Mouse (Mus musculus) MEL (cell line): ENCODE results near the gene Slc12a6. TPM values are rescaled to one million over a fixed set of nuclear protein-coding genes. Genes with fewer than 3 reads are reported as not detected.
A peak's percentile ranks its signal among the peaks of the same experiment; 100 is the strongest.

Source experiments
- DNase-seq: peaks from one replicate; pipeline ENCODE4 v3.0.0; 2011; ENCODE audit warnings: low read depth, low spot score
- H3K27ac ChIP-seq: 2 replicates; pipeline ENCODE4 v1.5.1; 2012; ENCODE audit warnings: low read depth, mild to moderate bottlenecking, control low read depth, low read length, moderate library complexity; ENCODE audit not compliant: control insufficient read depth
- H3K27me3 ChIP-seq, 2 experiments: fragments of 150-350 bp in 1 of 2; sonication (generic) in 1 of 2; 2 replicates each; pipeline ENCODE4 v1.6.1; 2012; ENCODE audit warnings: low read length in 2 of 2, mild to moderate bottlenecking in 2 of 2, improper control_type of control experiment in 1 of 2, moderate library complexity in 1 of 2; ENCODE audit not compliant: insufficient read depth in 2 of 2, control insufficient read depth in 1 of 2
- H3K36me3 ChIP-seq, 2 experiments: 2 replicates each; pipeline ENCODE4 v1.6.1; 2012 to 2014; ENCODE audit warnings: low read length in 2 of 2, improper control_type of control experiment in 1 of 2, inconsistent platforms in 1 of 2, mild to moderate bottlenecking in 1 of 2; ENCODE audit not compliant: insufficient read depth in 2 of 2, control insufficient read depth in 1 of 2
- H3K4me1 ChIP-seq, 2 experiments: fragments of 150-350 bp in 1 of 2; sonication (generic) in 1 of 2; 2 replicates each; pipeline ENCODE4 v1.6.1; 2012; ENCODE audit warnings: low read length in 2 of 2, improper control_type of control experiment in 1 of 2, mild to moderate bottlenecking in 1 of 2; ENCODE audit not compliant: insufficient read depth in 2 of 2, control insufficient read depth in 1 of 2
- H3K4me3 ChIP-seq, 2 experiments: fragments of 150-350 bp in 1 of 2; sonication (generic) in 1 of 2; 2 replicates each; pipeline ENCODE4 v1.5.1; 2012; ENCODE audit warnings: low read depth in 2 of 2, low read length in 2 of 2, mild to moderate bottlenecking in 2 of 2, moderate library complexity in 2 of 2, control low read depth in 1 of 2, improper control_type of control experiment in 1 of 2; ENCODE audit not compliant: control insufficient read depth in 1 of 2, insufficient read depth in 1 of 2
- H3K79me2 ChIP-seq: 2 replicates; pipeline ENCODE4 v1.6.1; 2012; ENCODE audit warnings: mild to moderate bottlenecking, low read length, moderate library complexity; ENCODE audit not compliant: control insufficient read depth, poor library complexity, insufficient read depth
- H3K9ac ChIP-seq: 2 replicates; pipeline ENCODE4 v1.6.1; 2012; ENCODE audit warnings: low read depth, mild to moderate bottlenecking, control low read depth, low read length, moderate library complexity; ENCODE audit not compliant: control insufficient read depth, poor library complexity, severe bottlenecking
- H3K9me3 ChIP-seq: fragments of 150-350 bp; sonication (generic); replicated peaks from 2 replicates; pipeline ENCODE4 v1.6.1; 2012; ENCODE audit warnings: mild to moderate bottlenecking, low read length, improper control_type of control experiment, moderate library complexity; ENCODE audit not compliant: insufficient read depth
- BHLHE40 ChIP-seq: IDR thresholded peaks from 2 replicates; pipeline ENCODE4 v1.6.1; 2012; ENCODE audit warnings: low read depth, mild to moderate bottlenecking, inconsistent platforms, low read length, improper control_type of control experiment, borderline replicate concordance
- CHD1 ChIP-seq: IDR thresholded peaks from 2 replicates; pipeline ENCODE4 v1.6.1; 2012; ENCODE audit warnings: low read depth, mild to moderate bottlenecking, inconsistent platforms, low read length, improper control_type of control experiment
- CHD2 ChIP-seq: IDR thresholded peaks from 2 replicates; pipeline ENCODE4 v1.6.1; 2011; ENCODE audit warnings: low read length, improper control_type of control experiment
- CTCF ChIP-seq, 3 experiments: IDR thresholded peaks in 2 of 3; conservative IDR thresholded peaks in 1 of 3; 2 replicates each; pipeline ENCODE4 v1.5.1; 2011 to 2012; ENCODE audit warnings: low read length in 3 of 3, low read depth in 2 of 3, mild to moderate bottlenecking in 2 of 3, improper control_type of control experiment in 1 of 3, inconsistent platforms in 1 of 3, mixed read lengths in 1 of 3, moderate library complexity in 1 of 3; ENCODE audit not compliant: control insufficient read depth in 1 of 3, insufficient read depth in 1 of 3, poor library complexity in 1 of 3, severe bottlenecking in 1 of 3
- E2F4 ChIP-seq: IDR thresholded peaks from 2 replicates; pipeline ENCODE4 v1.6.1; 2011; ENCODE audit warnings: low read depth, low read length, improper control_type of control experiment, borderline replicate concordance
- ELF1 ChIP-seq: IDR thresholded peaks from 2 replicates; pipeline ENCODE4 v1.6.1; 2014; ENCODE audit warnings: low read depth, mild to moderate bottlenecking, inconsistent platforms, low read length, improper control_type of control experiment, moderate library complexity
- EP300 ChIP-seq, 2 experiments: IDR thresholded peaks; 2 replicates each; pipeline ENCODE4 v1.6.1; 2011; ENCODE audit warnings: improper control_type of control experiment in 2 of 2, low read length in 2 of 2, low read depth in 1 of 2, mild to moderate bottlenecking in 1 of 2
- ETS1 ChIP-seq: IDR thresholded peaks from 2 replicates; pipeline ENCODE4 v1.6.1; 2012; ENCODE audit warnings: low read depth, mild to moderate bottlenecking, inconsistent platforms, low read length, improper control_type of control experiment, moderate library complexity
- GABPA ChIP-seq: IDR thresholded peaks from 2 replicates; pipeline ENCODE4 v1.6.1; 2012; ENCODE audit warnings: low read depth, mild to moderate bottlenecking, inconsistent platforms, low read length, improper control_type of control experiment, moderate library complexity
- GATA1 ChIP-seq: IDR thresholded peaks from 2 replicates; pipeline ENCODE4 v1.6.1; 2011; ENCODE audit warnings: low read depth, low read length, improper control_type of control experiment
- HCFC1 ChIP-seq: IDR thresholded peaks from 2 replicates; pipeline ENCODE4 v1.6.1; 2012; ENCODE audit warnings: low read depth, mild to moderate bottlenecking, inconsistent platforms, low read length, improper control_type of control experiment, moderate library complexity
- JUND ChIP-seq: IDR thresholded peaks from 2 replicates; pipeline ENCODE4 v1.6.1; 2011; ENCODE audit warnings: low read depth, mild to moderate bottlenecking, improper control_type of control experiment, low read length
- KAT2A ChIP-seq: conservative IDR thresholded peaks from 2 replicates; pipeline ENCODE4 v1.6.1; 2012; ENCODE audit warnings: low read depth, low read length, improper control_type of control experiment, inconsistent platforms
- MAFK ChIP-seq: IDR thresholded peaks from 2 replicates; pipeline ENCODE4 v1.6.1; 2011; ENCODE audit warnings: low read depth, mild to moderate bottlenecking, low read length, improper control_type of control experiment, borderline replicate concordance
- MAX ChIP-seq: IDR thresholded peaks from 2 replicates; pipeline ENCODE4 v1.6.1; 2011; ENCODE audit warnings: low read length, improper control_type of control experiment
- MAZ ChIP-seq: IDR thresholded peaks from 2 replicates; pipeline ENCODE4 v1.6.1; 2012; ENCODE audit warnings: low read depth, mild to moderate bottlenecking, inconsistent platforms, low read length, improper control_type of control experiment
- MEF2A ChIP-seq: IDR thresholded peaks from 2 replicates; pipeline ENCODE4 v1.6.1; 2014; ENCODE audit warnings: low read depth, mild to moderate bottlenecking, inconsistent platforms, low read length, improper control_type of control experiment; ENCODE audit not compliant: poor library complexity, insufficient replicate concordance, severe bottlenecking; ENCODE audit errors: extremely low read depth
- MXI1 ChIP-seq: IDR thresholded peaks from 2 replicates; pipeline ENCODE4 v1.6.1; 2011; ENCODE audit warnings: mild to moderate bottlenecking, low read depth, low read length, improper control_type of control experiment
- MYB ChIP-seq: IDR thresholded peaks from 2 replicates; pipeline ENCODE4 v1.6.1; 2011; ENCODE audit warnings: mild to moderate bottlenecking, low read depth, low read length, improper control_type of control experiment
- MYC ChIP-seq: IDR thresholded peaks from 2 replicates; pipeline ENCODE4 v1.6.1; 2011; ENCODE audit warnings: low read depth, mild to moderate bottlenecking, low read length, improper control_type of control experiment, moderate library complexity
- NELFE ChIP-seq: IDR thresholded peaks from 2 replicates; pipeline ENCODE4 v1.6.1; 2011; ENCODE audit warnings: low read depth, low read length, improper control_type of control experiment
- NRF1 ChIP-seq: IDR thresholded peaks from 2 replicates; pipeline ENCODE4 v1.6.1; 2014; ENCODE audit warnings: low read depth, mild to moderate bottlenecking, inconsistent platforms, low read length, improper control_type of control experiment, moderate library complexity; ENCODE audit not compliant: poor library complexity, insufficient read depth, severe bottlenecking
- POLR2A ChIP-seq, 2 experiments: IDR thresholded peaks; 2 replicates each; pipeline ENCODE4 v1.6.1; 2011 to 2012; ENCODE audit warnings: low read length in 2 of 2, mild to moderate bottlenecking in 2 of 2, control low read depth in 1 of 2, improper control_type of control experiment in 1 of 2, low read depth in 1 of 2, moderate library complexity in 1 of 2; ENCODE audit not compliant: control insufficient read depth in 1 of 2, insufficient read depth in 1 of 2, poor library complexity in 1 of 2
- POLR2AphosphoS2 ChIP-seq: IDR thresholded peaks from 2 replicates; pipeline ENCODE4 v1.6.1; 2011; ENCODE audit warnings: low read length, improper control_type of control experiment
- POLR2AphosphoS5 ChIP-seq: IDR thresholded peaks from 2 replicates; pipeline ENCODE4 v1.6.1; 2012; ENCODE audit warnings: low read depth, borderline replicate concordance, mild to moderate bottlenecking, inconsistent platforms, low read length, moderate library complexity, mixed read lengths
- RAD21 ChIP-seq: IDR thresholded peaks from 2 replicates; pipeline ENCODE4 v1.6.1; 2011; ENCODE audit warnings: mild to moderate bottlenecking, low read depth, low read length, improper control_type of control experiment
- RCOR1 ChIP-seq: IDR thresholded peaks from 2 replicates; pipeline ENCODE4 v1.6.1; 2012; ENCODE audit warnings: low read depth, mild to moderate bottlenecking, inconsistent platforms, low read length, improper control_type of control experiment
- SIN3A ChIP-seq: IDR thresholded peaks from 2 replicates; pipeline ENCODE4 v1.6.1; 2012; ENCODE audit warnings: low read length, improper control_type of control experiment, inconsistent platforms
- SMC3 ChIP-seq: IDR thresholded peaks from 2 replicates; pipeline ENCODE4 v1.6.1; 2011; ENCODE audit warnings: low read depth, low read length, improper control_type of control experiment
- TAL1 ChIP-seq: IDR thresholded peaks from 2 replicates; pipeline ENCODE4 v1.6.1; 2012; ENCODE audit warnings: mild to moderate bottlenecking, inconsistent platforms, low read length, moderate library complexity, mixed read lengths
- TBP ChIP-seq: IDR thresholded peaks from 2 replicates; pipeline ENCODE4 v1.8.0; 2011; ENCODE audit warnings: low read depth, low read length, improper control_type of control experiment
- TCF12 ChIP-seq: IDR thresholded peaks from 2 replicates; pipeline ENCODE4 v1.6.1; 2014; ENCODE audit warnings: low read depth, mild to moderate bottlenecking, inconsistent platforms, low read length, improper control_type of control experiment, moderate library complexity
- UBTF ChIP-seq: IDR thresholded peaks from 2 replicates; pipeline ENCODE4 v1.6.1; 2012; ENCODE audit warnings: low read depth, mild to moderate bottlenecking, inconsistent platforms, low read length, improper control_type of control experiment, moderate library complexity, borderline replicate concordance; ENCODE audit not compliant: insufficient read depth
- USF1 ChIP-seq: IDR thresholded peaks from 2 replicates; pipeline ENCODE4 v1.6.1; 2014; ENCODE audit warnings: low read depth, mild to moderate bottlenecking, inconsistent platforms, low read length, improper control_type of control experiment, moderate library complexity
- ZC3H11A ChIP-seq: IDR thresholded peaks from 2 replicates; pipeline ENCODE4 v1.6.1; 2012; ENCODE audit warnings: low read depth, mild to moderate bottlenecking, inconsistent platforms, low read length, improper control_type of control experiment
- ZKSCAN1 ChIP-seq: IDR thresholded peaks from 2 replicates; pipeline ENCODE4 v1.6.1; 2012; ENCODE audit warnings: low read depth, mild to moderate bottlenecking, inconsistent platforms, low read length, improper control_type of control experiment, moderate library complexity
- ZMIZ1 ChIP-seq: IDR thresholded peaks from 2 replicates; pipeline ENCODE4 v1.6.1; 2012; ENCODE audit warnings: low read depth, mild to moderate bottlenecking, inconsistent platforms, low read length, improper control_type of control experiment, moderate library complexity
- ZNF384 ChIP-seq: IDR thresholded peaks from 2 replicates; pipeline ENCODE4 v1.6.1; 2012; ENCODE audit warnings: low read depth, mild to moderate bottlenecking, inconsistent platforms, low read length, improper control_type of control experiment
- polyA plus RNA-seq, 2 experiments: library from polyadenylated mRNA; stranded (reverse) in 1 of 2; unstranded in 1 of 2; fragments of >175 nt in 1 of 2; fragments of >200 nt in 1 of 2; gene quantifications; 2 replicates each; pipeline versions ENCODE4 v1.2.1 to v1.2.4; 2012; ENCODE audit warnings: low replicate concordance in 2 of 2, low read depth in 1 of 2; ENCODE audit not compliant: insufficient read length in 2 of 2, insufficient read depth in 1 of 2, missing spikeins in 1 of 2
- total RNA-seq: library from RNA; depleted of rRNA; stranded (reverse); fragments of 300-350 nt; gene quantifications from 2 replicates; pipeline ENCODE4 v1.2.3, GENCODE M21; 2012

Slc12a6 gene
- total and polyA plus RNA-seq, 3 experiments, result 20.4 to 21.2 TPM; not detected in 1

DNA sequence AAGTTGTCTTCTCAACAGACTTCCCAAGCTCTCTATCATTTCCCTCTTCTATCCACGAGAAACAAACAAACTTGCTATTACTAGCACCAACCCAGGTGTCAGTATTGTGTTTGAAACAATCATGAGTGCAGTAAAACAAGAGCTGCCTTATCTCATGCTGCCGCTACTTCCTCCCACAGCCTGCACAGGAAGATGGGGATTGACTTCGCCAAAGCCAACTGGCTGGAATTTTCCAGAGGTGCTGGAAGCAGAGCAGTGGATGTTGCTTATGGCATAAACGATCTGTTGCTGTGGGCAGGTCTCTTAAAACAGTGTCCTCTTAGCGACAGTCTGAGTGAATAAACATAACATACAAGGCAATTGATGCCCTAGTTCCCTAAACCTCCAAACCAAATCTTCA, 109.0 kb downstream of the Slc12a6 start:
- Histone ChIP-seq H3K36me3 (peaks cover 0 to 4% of the 10 kb centered on the region in 2 experiments; a peak in 2 of 4 replicates), H3K9me3 (no peaks in the 10 kb centered on the region), H3K4me1 (peaks cover 4 to 14% of the 10 kb centered on the region in 2 experiments; a peak in 3 of 4 replicates), H3K27ac (no peak overlapping the region), H3K4me3 (no peak overlapping the region), H3K79me2 (peaks cover 6% of the 10 kb centered on the region), H3K27me3 (no peaks in the 10 kb centered on the region), H3K9ac (no peak overlapping the region)
- peak; percentile 72 for DNase-seq
- TF ChIP-seq ZC3H11A, result no peak
- 0 out of 2 replicates have a peak, but pooled peaks have one; percentile 39 for TF ChIP-seq MXI1
- 0 out of 2 replicates have a peak, but pooled peaks have one; percentile 24 for TF ChIP-seq TBP
- TF ChIP-seq MAX, result no peak
- no peak for TF ChIP-seq E2F4
- no peak for TF ChIP-seq MAFK
- no peak for TF ChIP-seq ZNF384
- TF ChIP-seq CHD1, result no peak
- no peak for TF ChIP-seq SMC3
- no peak for TF ChIP-seq KAT2A
- TF ChIP-seq TCF12, result peak; percentile 88
- TF ChIP-seq MYB, result no peak
- no peak for TF ChIP-seq ZMIZ1
- peak; percentile 21; the same call in 1 of the 2 replicates for TF ChIP-seq ELF1
- TF ChIP-seq GATA1, result peak; percentile 92
- TF ChIP-seq JUND, result no peak
- no peak for TF ChIP-seq POLR2AphosphoS5
- no peak for TF ChIP-seq MEF2A
- TF ChIP-seq RCOR1, result peak; percentile 76
- peak; percentile 79 to 82 for TF ChIP-seq EP300 (IDR thresholded peaks at IDR 0.05; ENCODE audit: low read depth in 1 of 2, low read length in 2 of 2)
- no peak for TF ChIP-seq CHD2
- no peak for TF ChIP-seq GABPA
- no peak for TF ChIP-seq MAZ
- no peak for TF ChIP-seq BHLHE40
- TF ChIP-seq SIN3A, result peak; percentile 41; the same call in 1 of the 2 replicates
- no peak for TF ChIP-seq NRF1
- no peak for TF ChIP-seq ZKSCAN1
- TF ChIP-seq RAD21, result peak; percentile 15
- no peak for TF ChIP-seq UBTF
- peak in 1 of 3 experiments; percentile 22; a peak in 2 of 6 replicates for TF ChIP-seq CTCF (IDR thresholded peaks at IDR 0.05 in 2 of 3, conservative IDR thresholded peaks at IDR 0.05 in 1 of 3; ENCODE audit: control insufficient read depth in 1 of 3, insufficient read depth in 1 of 3, low read depth in 2 of 3, low read length in 3 of 3, poor library complexity in 1 of 3, severe bottlenecking in 1 of 3)
- TF ChIP-seq TAL1, result peak; percentile 82
- peak; percentile 55 for TF ChIP-seq ETS1
- TF ChIP-seq HCFC1, result no peak
- TF ChIP-seq MYC, result no peak
- no peak for TF ChIP-seq NELFE
- no peak for TF ChIP-seq POLR2AphosphoS2
- TF ChIP-seq POLR2A (IDR thresholded peaks at IDR 0.05; ENCODE audit: control insufficient read depth in 1 of 2, insufficient read depth in 1 of 2, low read depth in 1 of 2, low read length in 2 of 2, poor library complexity in 1 of 2), result no peak
- no peak for TF ChIP-seq USF1
